Mouse (Mus musculus): Measurements from ENCODE around the gene St8sia6.

- TF ChIP-seq CTCF (IDR thresholded peaks at IDR 0.05; ENCODE audit: low read depth, low read length) (no peak), POLR2A (IDR thresholded peaks at IDR 0.05; ENCODE audit: borderline replicate concordance, low read depth, low read length) (no peak)
These were observed 25.3 kb downstream of the St8sia6 start for GRCm38 (mm10) chr2:13768524-13768923.

Measured in bone marrow macrophage, adult 2 months (primary cell).